In genomic region chr7:65891831-65892230, GRCm38 (mm10) we compare ENCODE assay signal across 26 mouse cellular contexts. TPM values are rescaled to one million over a fixed set of nuclear protein-coding genes. Genes with fewer than 3 reads are reported as not detected.
DNase-seq lines count a peak whose midpoint lies in the region; ATAC-seq and TF ChIP-seq lines count a peak whose summit lies in the region.
"Had no signal": no experiment of that assay in that cellular context is flagged by ENCODE, and none has a peak within 500 bp of the region (broad histone marks: within the 10 kb centered on the region; RNA-seq: fewer than 3 reads in every experiment).

No protein-coding gene starts in this region.

- 78% methylated on average over 7 of the region's 7 CpGs for WGBS in heart, embryonic 12.5 days
- WGBS in midbrain, embryonic 11.5 days = 88% methylated on average over 7 of the region's 7 CpGs
- WGBS in midbrain, embryonic 16.5 days = 89% methylated on average over 7 of the region's 7 CpGs

- peaks cover 30% of the 10 kb centered on the region for H3K27me3 ChIP-seq in heart, embryonic 12.5 days (replicated peaks)
- H3K27me3 ChIP-seq in midbrain, embryonic 11.5 days (ENCODE audit: control insufficient read depth, insufficient read depth, low read length) = no peaks in the 10 kb centered on the region
- no peaks in the 10 kb centered on the region for H3K27me3 ChIP-seq in midbrain, embryonic 16.5 days (ENCODE audit: control insufficient read depth, insufficient read depth, low read depth, low read length)
- H3K27me3 ChIP-seq: hindbrain, embryonic 13.5 days; liver, embryonic 13.5 days; neural tube, embryonic 12.5 days; Patski had no signal

- H3K4me2 ChIP-seq in heart, embryonic 12.5 days = no peak overlapping the region
- no peak overlapping the region for H3K4me2 ChIP-seq in midbrain, embryonic 11.5 days
- no peak overlapping the region for H3K4me2 ChIP-seq in midbrain, embryonic 16.5 days (ENCODE audit: low read length)
- H3K4me2 ChIP-seq: hindbrain, embryonic 13.5 days; liver, embryonic 13.5 days; lung, embryonic 14.5 days; neural tube, embryonic 12.5 days had no signal

- H3K4me1 ChIP-seq in heart, embryonic 12.5 days (replicated peaks) = peaks cover 22% of the 10 kb centered on the region
- no peaks in the 10 kb centered on the region for H3K4me1 ChIP-seq in midbrain, embryonic 11.5 days (ENCODE audit: control insufficient read depth, insufficient read depth, low read length)
- H3K4me1 ChIP-seq in midbrain, embryonic 16.5 days (ENCODE audit: control insufficient read depth, insufficient read depth, low read length) = no peaks in the 10 kb centered on the region
- H3K4me1 ChIP-seq: liver, embryonic 13.5 days; megakaryocyte, embryonic 14.5 days; neural tube, embryonic 12.5 days had no signal

- no peaks in the 10 kb centered on the region for H3K36me3 ChIP-seq in heart, embryonic 12.5 days
- H3K36me3 ChIP-seq in midbrain, embryonic 11.5 days (ENCODE audit: control insufficient read depth, insufficient read depth, low read length) = no peaks in the 10 kb centered on the region
- no peaks in the 10 kb centered on the region for H3K36me3 ChIP-seq in midbrain, embryonic 16.5 days (ENCODE audit: control insufficient read depth, insufficient read depth, low read length)
- H3K36me3 ChIP-seq: embryonic facial prominence, embryonic 10.5 days; G1E; hindbrain, embryonic 13.5 days; liver, embryonic 13.5 days; neural tube, embryonic 12.5 days had no signal

- H3K9me3 ChIP-seq in heart, embryonic 12.5 days (replicated peaks) = no peaks in the 10 kb centered on the region
- no peaks in the 10 kb centered on the region for H3K9me3 ChIP-seq in midbrain, embryonic 11.5 days (ENCODE audit: control insufficient read depth, low read length)
- no peaks in the 10 kb centered on the region for H3K9me3 ChIP-seq in midbrain, embryonic 16.5 days (replicated peaks; ENCODE audit: control insufficient read depth, low read length, poor library complexity, severe bottlenecking)
- H3K9me3 ChIP-seq: embryonic facial prominence, embryonic 10.5 days; G1E; hindbrain, embryonic 13.5 days; liver, embryonic 13.5 days; neural tube, embryonic 12.5 days had no signal

- DNase-seq in gastrocnemius, adult 2 months = peak; percentile 53
- DNase-seq in gastrocnemius, postnatal 14 days = no peak
- DNase-seq in heart, postnatal 25 days (ENCODE audit: low spot score) = no peak
- DNase-seq in midbrain, embryonic 11.5 days (ENCODE audit: low spot score, missing footprints) = peak; percentile 17
- no peak for DNase-seq in spleen, postnatal 4 days (ENCODE audit: low spot score in 2 of 2)
- DNase-seq: B cell, adult 2 months; kidney, adult 11 months; layer of hippocampus, adult 9-11 months; liver, embryonic 13.5 days; lung, embryonic 14.5 days; lung, postnatal 36 days; midbrain, embryonic 14.5 days; retina, postnatal 1 day; right cerebral cortex, postnatal 25 days; thymus, postnatal 14 days had no signal

- no peak overlapping the region for H3K9ac ChIP-seq in heart, embryonic 12.5 days
- H3K9ac ChIP-seq in midbrain, embryonic 11.5 days (ENCODE audit: low read length) = no peak overlapping the region
- H3K9ac ChIP-seq in midbrain, embryonic 16.5 days (ENCODE audit: low read depth, low read length) = no peak overlapping the region
- H3K9ac ChIP-seq: hindbrain, embryonic 13.5 days; liver, embryonic 13.5 days; lung, embryonic 14.5 days; neural tube, embryonic 12.5 days had no signal

- ATAC-seq in heart, embryonic 12.5 days (ENCODE audit: insufficient number of reproducible peaks, low FRiP score) = 0 out of 2 replicates have a peak, but pooled peaks have one; percentile 9
- ATAC-seq in midbrain, embryonic 11.5 days (ENCODE audit: low FRiP score) = no peak
- no peak for ATAC-seq in midbrain, embryonic 16.5 days
- ATAC-seq: forebrain, embryonic 16.5 days; Patski had no signal

- no peak overlapping the region for H3K4me3 ChIP-seq in gastrocnemius, adult 2 months
- H3K4me3 ChIP-seq in heart, embryonic 12.5 days = no peak overlapping the region
- no peak overlapping the region for H3K4me3 ChIP-seq in midbrain, embryonic 11.5 days (ENCODE audit: low read depth, low read length)
- no peak overlapping the region for H3K4me3 ChIP-seq in midbrain, embryonic 16.5 days (ENCODE audit: low read depth, low read length)
- H3K4me3 ChIP-seq: embryonic facial prominence, embryonic 10.5 days; hindbrain, embryonic 13.5 days; liver, embryonic 13.5 days; megakaryocyte, embryonic 14.5 days; neural tube, embryonic 12.5 days had no signal

- peak overlapping the region; percentile 8; the same call in 1 of the 2 replicates for H3K27ac ChIP-seq in gastrocnemius, adult 2 months
- no peak overlapping the region for H3K27ac ChIP-seq in heart, embryonic 12.5 days (ENCODE audit: poor library complexity, severe bottlenecking)
- no peak overlapping the region for H3K27ac ChIP-seq in midbrain, embryonic 11.5 days (ENCODE audit: low read depth, low read length)
- no peak overlapping the region for H3K27ac ChIP-seq in midbrain, embryonic 16.5 days (ENCODE audit: low read length)
- H3K27ac ChIP-seq: embryonic facial prominence, embryonic 10.5 days; hindbrain, embryonic 13.5 days; liver, embryonic 13.5 days; neural tube, embryonic 12.5 days had no signal

- intact Hi-C loops in gastrocnemius, adult 2 months (cut with DNase I) = no loop called here
- intact Hi-C loops in gastrocnemius, postnatal 14 days (cut with DNase I; ENCODE audit: low total_unique reads) = no loop called here
- intact Hi-C loops in heart, postnatal 25 days (cut with DNase I) = no loop called here

- no peak for TF ChIP-seq CTCF in gastrocnemius, adult 2 months (IDR thresholded peaks at IDR 0.05)

RNA-seq across cellular contexts. Expression of gene Pcsk6, which starts 30.3 kb away (rescaled TPM):
- 10 to 100 TPM; 17.7 to 20.8 TPM for total RNA-seq in gastrocnemius, adult 2 months (2021)
- 10 to 100 TPM; 31.6 to 39.6 TPM for total RNA-seq in gastrocnemius, postnatal 14 days (2021)
- polyA plus RNA-seq in heart, embryonic 12.5 days (2016; fragmentation: Nextera tagmentation; extraction: Ambion mirVana) = 2.7 and 3.2 TPM in 2 replicates
- total RNA-seq in heart, postnatal 25 days (2021) = 10 to 100 TPM; 45.7 to 56.1 TPM
- polyA plus RNA-seq in midbrain, embryonic 11.5 days (2014; fragmentation: Nextera tagmentation; extraction: Ambion mirVana) = 0.69 and 0.85 TPM in 2 replicates
- 0.82 and 1.2 TPM in 2 replicates for polyA plus RNA-seq in midbrain, embryonic 16.5 days (2015; fragmentation: Nextera tagmentation; extraction: Ambion mirVana)
- total RNA-seq: CH12.LX; granulocyte monocyte progenitor cell, adult 5-6 weeks had no signal
- polyA plus RNA-seq: G1E had no signal

Comparison
In these comparisons a context has a peak if more than half of its experiments do, and no peak if none do; other contexts are left out.
1. DNase-seq: peak in gastrocnemius, adult 2 months (single experiment) and midbrain, embryonic 11.5 days (single experiment); none in gastrocnemius, postnatal 14 days (single experiment), heart, postnatal 25 days (single experiment) and spleen, postnatal 4 days (0 of 2).